Mouse (Mus musculus) thymus, postnatal 25 days (tissue): ENCODE measurements around the gene Sh3kbp1.

ENCODE experiments used
- DNase-seq: peaks from one replicate; pipeline ENCODE4 v3.0.0; 2022

The Sh3kbp1 gene

DNA sequence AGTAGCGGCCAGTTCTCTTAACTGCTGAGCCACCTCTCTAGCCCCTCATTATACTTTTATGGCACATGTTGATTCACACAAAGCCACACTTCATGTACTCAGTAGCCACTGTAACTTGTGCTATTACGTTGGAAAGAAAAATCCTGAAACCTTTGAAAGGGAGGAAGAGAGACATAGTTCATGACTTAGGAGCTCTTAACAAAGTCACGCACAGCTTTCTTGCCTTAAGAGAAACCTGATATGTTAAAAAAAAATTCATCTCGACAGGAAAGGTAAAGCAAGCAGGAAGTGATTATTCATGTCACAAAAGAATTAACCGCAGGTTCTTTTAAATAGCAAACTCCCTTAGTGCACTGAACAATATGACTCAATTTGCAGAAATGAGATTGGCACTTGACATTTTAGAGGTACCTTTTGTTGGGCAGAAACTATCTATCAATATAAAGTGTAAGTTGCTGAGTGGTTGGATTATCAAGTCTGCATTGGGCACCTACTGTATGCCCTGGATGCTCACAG is 51.3 kb downstream of the Sh3kbp1 start:
- no peak for DNase-seq

DNA sequence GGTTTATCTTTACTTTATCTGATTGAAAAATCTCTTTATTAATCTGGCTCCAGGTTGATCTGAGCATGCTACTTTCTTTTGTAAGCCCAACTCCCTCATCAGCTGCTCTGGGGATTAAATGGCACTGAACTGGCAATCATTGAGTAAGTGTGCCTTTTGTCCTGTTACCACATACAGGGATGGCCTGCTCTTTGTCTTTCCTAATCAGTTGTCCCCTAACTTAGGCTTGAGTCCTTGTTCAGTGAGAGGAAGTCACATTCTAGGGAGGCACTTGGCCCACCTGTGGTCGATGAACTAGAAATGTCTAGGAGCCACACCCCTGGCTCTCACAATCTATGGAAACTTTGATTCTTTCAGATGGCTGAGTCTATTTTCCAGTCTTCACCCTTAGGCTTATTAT is 58.4 kb downstream of the Sh3kbp1 start:
- DNase-seq = no peak

DNA sequence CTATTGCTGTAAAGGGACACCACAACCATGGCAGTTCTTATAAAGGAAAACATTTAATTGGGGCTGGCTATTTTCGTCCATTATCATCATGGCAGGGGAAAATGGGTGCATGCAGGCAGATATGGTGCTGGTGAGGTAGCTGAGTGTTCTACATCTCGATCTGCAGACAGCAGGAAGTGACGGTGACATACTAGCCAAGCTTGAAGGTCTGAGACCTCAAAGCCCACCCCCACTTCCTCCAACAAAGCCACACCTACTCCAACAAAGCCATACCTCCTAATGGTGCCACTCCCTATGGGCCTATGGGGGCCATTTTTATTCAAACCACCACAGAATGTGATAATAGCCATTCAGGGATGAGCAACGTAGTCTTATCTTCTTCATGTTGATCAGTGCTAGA is 59.8 kb downstream of the Sh3kbp1 start:
- DNase-seq = peak; percentile 33

DNA sequence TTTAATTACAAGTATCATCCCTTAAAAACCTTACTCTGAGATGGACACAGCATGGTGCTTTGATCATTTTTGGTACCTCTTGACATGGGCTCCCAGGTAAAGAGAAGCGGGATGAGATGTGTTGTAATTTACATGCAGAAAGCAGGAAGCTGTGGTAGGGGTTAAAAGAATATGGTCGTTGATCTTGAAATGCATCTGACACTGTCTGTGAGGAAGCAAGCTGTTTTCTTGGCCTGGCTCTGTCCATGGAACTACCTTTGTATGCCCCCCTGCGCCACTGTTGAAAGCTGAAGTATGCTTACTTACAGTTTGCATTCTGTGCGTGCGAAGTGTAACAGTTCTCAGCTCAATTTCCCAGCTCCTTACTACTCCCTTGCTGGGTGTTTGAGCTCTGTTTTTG is 61.6 kb downstream of the Sh3kbp1 start:
- DNase-seq = peak; percentile 42

DNA sequence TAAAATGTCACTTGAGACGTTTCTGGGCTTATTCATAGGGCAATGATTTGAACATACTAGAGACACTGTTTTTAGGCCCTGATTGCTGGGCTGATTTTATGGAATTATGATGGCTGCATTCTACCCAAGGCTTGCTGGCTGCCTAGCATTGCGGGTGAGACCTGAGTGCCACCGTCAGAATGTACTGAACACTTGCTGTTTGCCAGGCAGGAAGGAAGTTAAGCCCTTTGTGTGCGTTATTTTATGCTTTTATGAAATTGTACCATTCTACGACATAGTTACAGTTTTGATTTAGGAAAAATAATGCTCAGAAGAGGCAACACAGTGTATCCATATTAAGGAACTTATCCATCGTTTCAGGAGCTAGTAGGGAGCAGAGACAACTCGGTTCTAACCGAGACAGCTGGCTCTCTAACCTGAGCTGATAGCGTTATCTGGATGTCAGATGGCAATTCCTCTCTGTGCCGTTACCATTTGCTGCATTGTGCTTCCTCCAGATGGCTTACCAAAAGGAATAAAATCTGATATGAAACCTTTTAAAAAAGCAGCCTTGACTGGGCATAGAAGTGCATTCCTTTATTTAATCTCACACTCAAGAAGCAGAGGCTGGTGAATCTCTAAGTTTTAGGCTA is 62.8 kb downstream of the Sh3kbp1 start:
- peak; percentile 40 for DNase-seq

DNA sequence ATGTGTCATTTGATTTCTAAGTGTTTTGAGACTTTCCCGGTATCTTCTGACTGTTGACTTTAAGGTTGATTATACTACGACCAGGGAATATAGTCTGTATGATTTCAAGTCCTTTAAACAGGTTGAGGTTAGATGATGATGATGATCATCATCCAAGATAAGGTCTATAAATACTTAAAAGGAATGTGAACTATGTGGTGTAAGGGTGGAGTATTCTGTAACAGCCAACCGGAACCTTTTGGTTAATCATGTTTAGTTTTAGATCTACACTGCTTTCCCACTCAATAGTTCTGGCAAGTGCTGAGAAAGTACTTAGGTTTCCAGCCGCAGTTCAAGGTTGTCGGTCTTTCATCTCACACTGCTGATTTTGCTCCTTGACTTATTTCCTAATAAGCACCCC is 66.1 kb downstream of the Sh3kbp1 start:
- no peak for DNase-seq

DNA sequence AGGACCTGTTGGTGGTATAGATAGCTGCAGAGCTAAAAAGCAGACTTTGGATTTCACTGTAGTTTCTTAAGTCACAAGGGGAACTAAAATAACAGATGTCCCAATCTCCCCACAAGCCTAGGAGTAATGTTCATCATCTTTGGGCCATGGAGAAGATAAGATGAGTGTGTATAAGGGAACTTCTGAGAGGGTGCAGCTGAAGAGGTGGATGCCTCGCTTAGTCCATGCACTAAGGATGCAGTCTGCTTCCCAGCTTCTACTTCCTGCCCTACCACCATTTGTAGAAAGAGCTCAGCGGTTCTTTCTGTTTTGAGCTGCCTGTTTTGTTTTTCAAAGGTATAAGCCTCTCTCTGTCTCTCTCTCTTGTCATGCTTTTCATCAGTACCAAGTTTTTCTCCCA is 69.5 kb downstream of the Sh3kbp1 start:
- DNase-seq = peak; percentile 43

DNA sequence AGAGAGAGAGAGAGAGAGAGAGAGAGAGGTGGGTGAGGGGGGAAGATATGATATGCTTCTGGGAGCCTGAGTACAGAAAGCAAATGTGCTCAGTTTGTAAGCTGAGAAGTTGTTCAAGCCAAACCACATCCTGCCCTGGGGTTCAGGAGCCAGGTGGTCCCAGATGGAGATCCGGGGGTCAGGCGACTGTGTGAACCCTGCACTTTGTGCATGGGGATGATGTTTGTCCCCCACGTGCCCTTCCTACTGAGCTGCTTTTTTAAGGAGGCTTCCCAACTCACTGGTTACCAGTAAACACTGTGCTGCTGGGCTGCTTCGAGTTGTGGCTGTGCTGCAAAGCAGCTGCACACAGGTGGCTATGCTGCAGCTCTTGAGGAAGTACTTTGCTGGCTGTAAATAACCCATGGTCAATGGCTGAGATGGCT is 70.0 kb downstream of the Sh3kbp1 start:
- peak; percentile 74 for DNase-seq

DNA sequence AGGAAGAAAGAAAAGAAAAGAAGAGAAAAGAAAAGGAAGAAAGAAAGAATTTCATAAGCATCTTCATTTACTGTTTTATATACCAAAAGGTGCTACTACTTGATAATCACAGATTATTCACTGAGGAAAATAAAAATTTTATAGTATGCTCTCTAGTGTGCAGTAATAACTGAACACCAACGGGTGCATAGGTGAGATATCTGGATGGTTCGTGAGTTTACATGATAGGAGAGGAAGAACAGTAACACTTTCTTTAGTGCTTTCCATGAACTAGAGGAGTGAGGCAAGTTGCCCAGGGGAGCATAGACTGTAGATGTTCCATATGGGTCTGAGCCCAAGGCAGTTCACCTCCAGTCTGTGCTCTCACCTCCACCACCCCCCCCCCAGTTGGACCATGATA is 75.8 kb downstream of the Sh3kbp1 start:
- no peak for DNase-seq

DNA sequence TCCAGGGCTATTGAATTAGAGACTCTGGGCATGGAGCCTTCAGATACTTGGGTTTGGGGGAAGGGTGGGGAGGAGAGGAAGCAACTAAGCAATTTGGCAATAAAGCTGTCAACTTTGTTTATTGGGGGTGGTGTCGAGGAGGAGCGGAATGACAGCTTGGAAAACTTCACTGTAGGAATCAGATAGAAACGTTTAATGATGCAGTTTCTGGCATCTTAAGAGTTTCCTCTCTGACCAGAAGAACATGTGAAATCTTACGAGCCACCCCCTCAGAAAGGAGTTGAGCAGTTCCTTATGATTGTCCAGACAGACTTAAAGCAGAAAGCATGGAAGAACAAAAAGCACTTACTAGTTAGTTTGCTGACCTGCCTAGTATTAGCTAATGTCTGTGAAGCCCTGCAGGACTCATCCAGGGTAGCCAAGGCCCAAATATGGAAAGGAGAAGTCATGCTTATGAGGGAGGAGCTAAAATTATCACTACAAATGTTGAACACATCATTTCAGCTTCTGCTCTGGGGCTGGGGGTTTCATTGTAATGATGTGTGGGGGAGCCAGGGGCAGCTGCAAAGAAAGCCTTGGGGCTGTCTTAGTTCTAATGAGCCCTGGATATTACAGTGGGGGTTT is 77.4 kb downstream of the Sh3kbp1 start:
- no peak for DNase-seq

DNA sequence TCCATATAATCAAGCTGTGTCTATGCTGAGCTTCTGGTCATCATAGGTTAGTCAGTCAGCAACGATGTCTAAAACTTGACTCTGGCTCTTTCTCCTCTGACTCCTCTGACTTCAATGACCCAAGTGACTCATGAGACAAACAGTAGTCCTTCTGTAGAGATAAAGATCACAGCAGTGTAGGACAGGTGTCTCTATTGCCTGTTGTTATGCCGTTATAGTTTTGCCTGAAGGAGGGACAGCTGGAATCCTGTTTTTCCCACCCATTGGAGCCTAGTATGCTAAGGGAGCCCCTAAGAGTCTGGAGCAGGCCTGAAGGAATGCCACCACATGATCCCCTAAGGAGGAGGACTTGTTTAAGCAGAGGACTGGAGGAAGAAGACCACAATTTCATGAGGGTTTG is 78.3 kb downstream of the Sh3kbp1 start:
- no peak for DNase-seq

DNA sequence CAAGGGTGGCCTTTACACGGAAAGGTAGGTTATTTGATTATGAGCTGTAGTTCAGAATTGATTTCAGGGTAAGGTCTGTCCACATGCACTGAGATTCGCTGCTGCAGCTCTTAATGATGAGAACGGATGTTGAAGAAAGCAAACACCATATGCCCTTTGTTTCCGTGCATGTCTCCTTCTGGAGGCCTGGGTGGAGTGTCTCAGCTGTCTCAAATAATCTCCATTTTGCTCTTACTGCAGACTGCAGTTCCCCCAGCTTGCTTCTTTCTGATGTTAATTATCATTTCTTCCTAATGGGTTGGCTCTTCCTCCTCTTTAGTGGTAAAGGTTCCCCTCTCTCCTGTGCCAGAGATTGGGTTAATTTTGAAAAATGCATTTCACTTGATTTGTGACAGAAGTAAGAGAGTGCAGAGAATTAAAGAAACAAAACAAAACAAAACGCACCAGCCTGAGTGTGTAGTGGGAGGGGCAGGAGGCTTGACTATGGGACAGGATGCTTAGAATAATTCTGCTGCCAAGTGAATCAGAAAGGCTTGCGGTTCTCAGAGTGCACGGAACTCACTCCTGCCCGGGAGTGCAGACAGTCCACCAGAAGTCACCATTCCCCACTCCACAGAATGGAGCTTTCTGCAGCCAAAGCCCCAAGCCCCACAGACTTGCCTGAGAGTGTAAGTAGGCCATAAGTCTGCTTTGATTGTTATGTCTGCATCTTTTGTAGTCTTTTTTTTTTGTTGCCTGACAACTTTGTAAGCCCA is 81.2 kb downstream of the Sh3kbp1 start:
- peak; percentile 59 for DNase-seq

DNA sequence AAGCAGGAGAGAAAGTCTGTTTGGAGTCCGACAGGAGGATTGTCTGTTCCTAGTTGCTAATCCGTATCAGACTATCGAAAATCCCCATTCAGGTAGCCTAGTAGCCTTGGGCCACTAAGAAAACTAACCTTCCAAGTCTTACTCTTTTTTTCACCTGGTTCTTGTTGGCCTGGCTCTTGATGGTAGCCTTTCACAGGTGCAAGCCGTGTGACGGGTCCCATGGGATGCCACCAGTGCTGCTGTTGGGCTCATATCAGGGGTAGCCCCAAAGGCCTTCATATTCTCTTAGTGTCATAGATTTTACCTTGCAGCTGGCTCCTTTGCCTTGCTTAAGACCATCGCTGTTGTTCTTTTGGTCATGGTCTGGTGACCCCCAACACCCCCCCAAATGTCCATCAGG is 82.2 kb downstream of the Sh3kbp1 start:
- DNase-seq = no peak

DNA sequence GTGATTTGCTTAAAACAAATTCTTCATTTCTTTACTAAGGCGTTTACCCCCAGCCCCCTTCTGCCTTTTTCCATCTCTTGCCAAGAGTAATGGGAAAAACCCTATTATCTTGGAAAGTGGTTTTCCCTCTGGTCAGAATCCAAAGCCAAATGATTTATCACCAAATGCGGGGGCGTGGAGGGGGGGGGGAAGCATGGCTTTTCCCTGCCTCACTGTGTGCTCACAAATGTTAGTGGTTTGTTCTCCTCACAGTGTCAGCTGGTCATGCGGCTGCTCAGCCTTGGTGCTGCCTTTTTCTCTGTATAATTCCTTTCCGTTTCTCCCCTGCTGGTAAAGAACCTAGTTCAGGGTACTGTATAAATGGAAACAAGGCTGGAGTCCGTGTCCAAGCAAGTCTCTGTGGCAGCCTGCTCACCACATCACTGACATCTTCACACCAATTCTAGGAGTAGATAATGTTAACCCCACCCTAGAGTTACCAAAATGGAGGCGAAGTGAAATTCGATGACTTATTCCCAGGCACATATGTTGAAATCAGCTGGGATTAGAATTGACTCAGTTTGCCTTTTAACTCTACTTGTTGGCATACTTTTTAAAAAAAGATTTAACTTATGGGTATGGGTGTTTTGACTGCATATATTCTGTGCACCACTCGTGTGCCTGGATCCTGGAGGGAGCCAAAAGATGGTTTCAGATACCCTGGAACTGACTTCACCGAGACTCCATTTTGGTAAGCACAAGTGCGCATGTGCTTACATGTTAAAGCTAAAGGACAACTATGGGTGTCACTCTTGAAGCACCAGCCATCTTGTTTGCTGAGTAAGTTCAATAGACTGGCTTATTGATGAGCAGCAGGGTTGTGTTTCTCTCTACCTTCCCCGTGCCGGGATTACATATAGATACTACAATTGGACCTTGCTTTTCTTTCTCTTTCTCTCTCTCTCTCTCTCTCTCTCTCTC is 84.3 kb downstream of the Sh3kbp1 start:
- no peak for DNase-seq

DNA sequence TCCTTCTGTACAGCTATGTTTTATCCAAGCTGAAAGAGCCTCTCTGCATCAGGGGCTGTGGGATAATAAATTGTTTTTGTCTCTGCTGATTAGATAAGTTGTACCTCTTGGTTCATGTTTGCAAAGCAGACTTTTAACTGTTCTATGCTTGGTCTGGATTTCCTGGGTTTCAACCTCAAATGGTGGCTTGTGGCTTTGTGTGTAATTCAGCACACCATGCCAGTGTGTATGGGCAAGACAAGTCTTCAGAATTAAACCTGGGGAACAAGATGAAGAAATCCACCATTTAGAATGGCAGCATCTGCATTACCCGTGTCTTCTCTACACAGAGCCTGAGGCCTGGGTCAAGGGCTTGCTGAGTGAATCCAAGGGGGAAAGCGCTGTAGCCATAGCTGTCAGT is 86.1 kb downstream of the Sh3kbp1 start:
- DNase-seq = no peak

DNA sequence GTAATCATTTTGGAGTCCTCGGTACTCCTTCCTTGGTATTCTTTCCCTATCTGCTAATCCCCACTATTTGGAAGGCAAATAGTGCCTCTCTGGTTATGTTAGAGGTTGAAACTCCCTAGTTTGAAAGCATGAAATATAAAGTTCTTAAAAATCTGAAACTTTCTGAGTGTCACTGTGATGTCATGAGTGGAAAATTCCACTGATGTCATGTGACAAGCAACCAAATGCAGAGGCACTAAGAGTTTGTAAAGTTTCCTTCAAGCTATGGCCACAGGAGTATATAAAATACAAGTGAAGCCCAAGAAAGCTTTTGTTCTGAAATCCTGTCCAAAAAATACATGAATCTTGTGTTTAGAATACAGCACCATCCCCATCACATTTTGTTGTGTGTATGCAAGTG is 94.3 kb downstream of the Sh3kbp1 start:
- DNase-seq = no peak

DNA sequence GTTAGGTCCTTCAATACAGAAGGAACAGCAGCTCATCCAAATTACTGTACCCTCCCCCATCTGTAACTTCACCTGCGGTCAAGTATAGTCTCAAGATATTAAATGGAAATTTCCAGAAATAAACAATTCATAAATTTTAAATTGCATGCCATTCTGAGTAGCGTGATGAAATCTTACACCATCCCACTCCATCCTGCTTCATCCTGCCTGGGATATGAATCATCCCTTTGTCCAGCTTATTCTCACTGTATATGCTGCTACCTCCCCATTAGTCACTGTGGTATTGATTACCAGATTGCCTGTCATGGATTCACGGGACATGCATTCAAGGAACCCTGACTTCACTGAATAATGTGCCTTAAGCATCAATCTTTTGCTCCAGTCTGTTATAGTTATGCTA is 104.3 kb downstream of the Sh3kbp1 start:
- DNase-seq = no peak

DNA sequence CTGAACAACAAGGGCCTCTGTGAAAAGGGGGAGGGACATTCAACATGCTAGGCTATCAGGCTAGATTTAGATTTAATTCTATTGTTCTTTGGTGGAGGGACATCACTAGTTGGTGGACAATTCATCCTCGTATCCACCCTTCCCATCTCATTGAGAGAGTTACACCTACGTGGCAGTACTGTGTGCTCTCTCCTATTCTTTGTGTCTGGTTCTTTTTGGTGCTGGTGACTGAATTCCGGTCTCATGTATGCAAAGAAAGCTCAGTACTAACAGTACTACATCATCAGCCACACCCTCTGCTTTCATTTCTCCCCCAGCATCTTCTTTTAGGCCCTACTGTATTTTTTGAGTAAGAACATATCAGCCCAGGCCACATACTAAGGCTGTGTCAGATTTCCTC is 105.8 kb downstream of the Sh3kbp1 start:
- no peak for DNase-seq

DNA sequence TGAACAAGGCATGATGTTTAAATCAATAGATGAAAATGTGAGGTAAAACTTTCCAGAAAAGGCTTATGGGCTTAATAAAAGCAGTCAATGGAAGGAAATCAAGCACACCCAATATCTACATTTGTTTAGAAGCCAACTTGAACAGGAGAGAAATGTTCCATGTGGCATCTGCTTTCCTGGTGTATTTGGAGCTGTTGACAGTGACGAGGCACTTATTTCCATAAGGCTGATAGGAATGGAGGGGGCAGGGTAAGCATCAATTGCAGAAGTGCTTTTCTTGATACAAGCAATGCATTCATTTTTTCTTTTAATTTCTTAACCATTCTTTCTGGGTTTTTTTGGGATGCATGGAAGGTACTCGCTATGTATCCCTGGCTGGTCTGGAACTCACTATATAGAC is 106.9 kb downstream of the Sh3kbp1 start:
- no peak for DNase-seq

DNA sequence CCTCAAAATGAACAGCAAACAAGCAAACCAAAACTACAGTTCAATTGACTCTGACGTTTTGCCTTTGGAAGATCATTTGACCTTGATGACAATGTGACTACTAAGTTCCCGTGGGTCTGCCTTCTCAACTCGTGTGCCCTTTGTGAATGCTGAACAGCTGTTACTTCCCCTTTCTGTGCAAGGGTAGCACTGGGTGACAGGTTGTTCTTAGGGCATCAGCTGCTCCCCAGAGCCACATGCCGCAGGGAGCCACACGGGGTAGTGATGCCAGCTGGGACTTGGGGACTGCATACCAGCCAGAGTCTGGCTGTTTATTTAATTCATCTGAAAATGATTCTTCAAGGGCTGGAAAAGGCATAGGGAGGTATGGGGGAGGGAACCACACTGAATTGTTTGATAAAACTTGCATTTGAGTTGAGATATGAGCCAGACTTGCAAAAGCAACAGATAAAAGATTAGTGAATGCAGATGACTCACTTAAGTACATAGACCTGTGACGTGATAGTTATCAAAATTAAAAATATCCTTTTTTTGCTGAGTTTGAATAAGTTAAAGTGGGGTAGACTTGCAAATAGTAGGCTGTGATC is 108.5 kb downstream of the Sh3kbp1 start:
- DNase-seq = peak; percentile 41

DNA sequence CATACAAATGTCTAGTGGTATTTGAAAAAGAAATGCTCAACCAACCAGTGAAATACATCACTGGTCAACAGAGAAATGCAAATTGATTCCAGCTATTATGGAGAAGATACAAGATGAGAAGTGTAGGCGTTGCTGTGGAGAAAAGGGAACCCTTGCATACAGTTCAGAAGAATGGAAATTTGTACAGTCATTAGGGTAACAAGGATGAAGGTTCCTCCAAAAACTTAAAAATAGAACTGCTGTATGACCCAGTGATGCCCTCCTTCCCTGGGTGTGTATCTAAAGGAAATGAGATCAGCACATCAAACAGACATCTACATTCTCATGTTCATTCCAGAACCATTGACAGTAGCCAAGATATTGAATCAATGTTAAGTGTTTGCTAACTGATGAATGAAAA is 110.3 kb downstream of the Sh3kbp1 start:
- DNase-seq = no peak

DNA sequence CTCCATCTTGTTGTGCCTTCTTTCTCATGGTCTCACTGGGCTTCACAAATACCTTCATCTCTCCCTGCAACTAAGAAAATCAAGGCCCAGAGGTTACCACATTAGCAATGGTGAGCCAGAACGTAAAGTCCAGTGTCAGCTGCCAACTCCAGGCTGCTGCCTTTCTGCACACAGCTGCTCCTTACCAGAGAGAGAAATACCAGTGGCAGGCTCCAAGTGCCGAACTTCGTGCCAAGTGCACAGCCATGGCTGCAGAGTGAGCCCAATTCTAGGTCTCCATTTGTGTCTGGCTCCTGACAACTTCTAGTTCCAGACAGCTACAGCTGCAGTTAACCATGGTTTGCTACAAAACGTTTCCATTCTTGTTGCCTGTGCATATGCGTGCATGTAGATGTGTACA is 117.0 kb downstream of the Sh3kbp1 start:
- no peak for DNase-seq

DNA sequence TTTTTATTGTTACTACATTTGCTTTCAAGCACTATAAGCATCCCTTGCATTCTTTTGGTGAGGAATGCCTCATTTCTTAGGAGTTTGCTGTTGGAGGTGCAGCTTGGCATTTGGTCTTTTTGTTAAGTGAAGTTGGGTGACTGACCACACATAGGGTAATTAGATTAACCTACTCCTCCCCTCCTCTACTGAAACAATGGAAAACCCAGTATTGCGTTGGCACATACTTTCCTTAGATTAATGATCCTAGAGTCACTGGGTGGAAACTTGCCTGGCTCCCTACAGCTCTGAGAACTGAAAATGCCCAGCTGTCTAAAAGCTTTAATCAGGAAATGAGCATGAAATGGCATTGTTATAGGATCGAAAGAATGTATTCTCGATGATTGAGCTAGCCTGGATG is 117.5 kb downstream of the Sh3kbp1 start:
- no peak for DNase-seq
